Mouse (Mus musculus) liver, embryonic 14.5 days (tissue): Measurements from ENCODE around the gene Lama2.

Source experiments
- CTCF ChIP-seq: IDR thresholded peaks from 2 replicates; pipeline ENCODE4 v1.5.1; 2016; ENCODE audit warnings: antibody characterized with exemption, low read depth, control low read depth
- EP300 ChIP-seq: IDR thresholded peaks from 2 replicates; pipeline ENCODE4 v1.6.1; 2016; ENCODE audit warnings: antibody characterized with exemption, low read depth

DNA sequence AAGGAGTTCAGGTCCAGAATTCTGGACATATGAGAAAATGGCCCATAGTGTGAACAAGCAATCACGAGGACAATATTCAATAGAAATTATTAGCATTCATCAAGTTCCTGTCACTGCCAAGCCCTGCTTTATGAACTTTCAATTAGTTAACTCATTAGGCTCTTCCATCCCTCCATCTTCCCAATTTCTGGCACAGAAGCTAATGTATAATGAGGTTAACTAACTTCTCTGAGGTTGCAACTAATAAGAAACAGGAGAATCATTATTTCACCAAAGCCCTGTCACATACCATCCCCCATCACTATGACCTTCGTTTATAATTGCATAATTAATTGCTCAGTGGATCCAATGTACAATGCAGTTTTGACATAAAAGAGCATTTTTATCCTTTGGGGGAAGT lies 16.2 kb upstream of the Lama2 start:
- TF ChIP-seq CTCF (no peak), EP300 (no peak)
